Mouse (Mus musculus) lung, postnatal 0 days (tissue): ENCODE measurements around the gene Bach2. TPM values are rescaled to one million over a fixed set of nuclear protein-coding genes. Genes with fewer than 3 reads are reported as not detected.

Source experiments
- ATAC-seq: fragments of 200-750 bp; cut with Nextera tagmentation; 2 replicates; pipeline ENCODE4 v1.8.0; 2017; ENCODE audit warnings: moderate library complexity
- DNase-seq: peaks from one replicate; pipeline ENCODE4 v3.0.0-alpha.2; 2016; ENCODE audit warnings: low spot score
- H3K27ac ChIP-seq: fragments of 300-500 bp; sonication (generic); 2 replicates; pipeline ENCODE4 v1.5.1; 2014; ENCODE audit warnings: antibody characterized with exemption, mild to moderate bottlenecking, low read length, mixed read lengths
- H3K27me3 ChIP-seq: fragments of 300-500 bp; sonication (generic); replicated peaks from 2 replicates; pipeline ENCODE4 v1.6.1; 2014; ENCODE audit warnings: low read length, mixed read lengths; ENCODE audit not compliant: insufficient read depth
- H3K36me3 ChIP-seq: fragments of 300-500 bp; sonication (generic); 2 replicates; pipeline ENCODE4 v1.6.1; 2014; ENCODE audit warnings: low read length, mixed read lengths; ENCODE audit not compliant: insufficient read depth
- H3K4me1 ChIP-seq: fragments of 300-500 bp; sonication (generic); 2 replicates; pipeline ENCODE4 v1.6.1; 2014; ENCODE audit warnings: antibody characterized with exemption, low read depth, low read length, mixed read lengths; ENCODE audit not compliant: insufficient read depth
- H3K4me2 ChIP-seq: fragments of 300-500 bp; sonication (generic); replicated peaks from 2 replicates; pipeline ENCODE4 v1.6.1; 2014; ENCODE audit warnings: low read depth, mild to moderate bottlenecking, low read length, moderate library complexity, mixed read lengths
- H3K4me3 ChIP-seq: fragments of 300-500 bp; sonication (generic); 2 replicates; pipeline ENCODE4 v1.5.1; 2014; ENCODE audit warnings: low read depth, low read length
- H3K9ac ChIP-seq: fragments of 300-500 bp; sonication (generic); replicated peaks from 2 replicates; pipeline ENCODE4 v1.6.1; 2014; ENCODE audit warnings: low read depth, mild to moderate bottlenecking
- H3K9me3 ChIP-seq: fragments of 300-500 bp; sonication (generic); 2 replicates; pipeline ENCODE4 v1.6.1; 2016; ENCODE audit warnings: low read length, mixed read lengths
- CTCF ChIP-seq: IDR thresholded peaks from 2 replicates; pipeline ENCODE4 v1.5.1; 2016; ENCODE audit warnings: antibody characterized with exemption, mild to moderate bottlenecking
- EP300 ChIP-seq: IDR thresholded peaks from 2 replicates; pipeline ENCODE4 v1.6.1; 2016; ENCODE audit warnings: antibody characterized with exemption, mild to moderate bottlenecking, control low read depth
- WGBS: fragments of 180-500 bp; shearing (Covaris S2); extraction: QIAGEN DNeasy Blood & Tissue Kit; methylation state at CpG from one replicate; pipeline ENCODE4 v1.1.7; 2014; 5-methylcytosine and 5-hydroxymethylcytosine counted together
- polyA plus RNA-seq: library from polyadenylated mRNA; unstranded; fragments of >200 nt; fragmentation: Nextera tagmentation; extraction: Ambion mirVana; gene quantifications from 2 replicates; pipeline ENCODE4 v1.2.1, GENCODE M21; 2015

Gene Bach2
- polyA plus RNA-seq, 1 experiment from 2014 or later, result 8.8 TPM

- TF ChIP-seq CTCF (peak; percentile 70), EP300 (no peak)
- H3K36me3 ChIP-seq, result no peaks in the 10 kb centered on the region
- H3K9ac ChIP-seq, result no peak overlapping the region
- no peak overlapping the region for H3K4me3 ChIP-seq
- H3K4me1 ChIP-seq, result no peaks in the 10 kb centered on the region
- H3K27ac ChIP-seq, result no peak overlapping the region
- no peak overlapping the region for H3K4me2 ChIP-seq
- ATAC-seq (no peak), DNase-seq (peak; percentile 25)
- H3K27me3 ChIP-seq, result no peaks in the 10 kb centered on the region
- no peaks in the 10 kb centered on the region for H3K9me3 ChIP-seq
- WGBS, result 47% methylated on average over 4 of the region's 4 CpGs
Observed at GRCm38 (mm10) chr4:32551337-32551736, 312.7 kb downstream of the Bach2 start.

- DNase-seq, result peak; percentile 7
- H3K27ac ChIP-seq, result no peak overlapping the region
- WGBS, result 79% methylated on average over 7 of the region's 7 CpGs
Observed at GRCm38 (mm10) chr4:32555506-32555905, 316.9 kb downstream of the Bach2 start.

GRCm38 (mm10) chr4:32560246-32560645, 321.6 kb downstream of the Bach2 start:
- 23% methylated on average over 6 of the region's 6 CpGs for WGBS
- Histone ChIP-seq H3K27me3 (no peaks in the 10 kb centered on the region), H3K4me2 (no peak overlapping the region), H3K36me3 (peaks cover 10% of the 10 kb centered on the region; the same call in 1 of the 2 replicates), H3K27ac (no peak overlapping the region), H3K9me3 (no peaks in the 10 kb centered on the region), H3K4me3 (no peak overlapping the region), H3K9ac (no peak overlapping the region), H3K4me1 (no peaks in the 10 kb centered on the region)
- TF ChIP-seq EP300 (no peak), CTCF (no peak)
- ATAC-seq, result no peak
- DNase-seq, result peak; percentile 7

More at GRCm38 (mm10) chr4:32555506-32555905, 316.9 kb downstream of the Bach2 start:
- H3K4me2 ChIP-seq, result no peak overlapping the region
- no peaks in the 10 kb centered on the region for H3K27me3 ChIP-seq
- no peak overlapping the region for H3K4me3 ChIP-seq
- H3K9ac ChIP-seq, result no peak overlapping the region
- TF ChIP-seq EP300, result no peak
- no peak for TF ChIP-seq CTCF
- H3K36me3 ChIP-seq, result no peaks in the 10 kb centered on the region
- no peaks in the 10 kb centered on the region for H3K9me3 ChIP-seq
- H3K4me1 ChIP-seq, result no peaks in the 10 kb centered on the region
- no peak for ATAC-seq

- Histone ChIP-seq H3K4me1 (no peaks in the 10 kb centered on the region), H3K27me3 (no peaks in the 10 kb centered on the region), H3K4me3 (no peak overlapping the region), H3K9ac (no peak overlapping the region), H3K27ac (no peak overlapping the region), H3K9me3 (no peaks in the 10 kb centered on the region), H3K4me2 (no peak overlapping the region), H3K36me3 (peaks cover 10% of the 10 kb centered on the region; the same call in 1 of the 2 replicates)
- peak; percentile 28 for DNase-seq
- TF ChIP-seq EP300 (no peak), CTCF (peak; percentile 47)
- WGBS, result 50% methylated on average over 8 of the region's 8 CpGs
- ATAC-seq, result no peak
Observed at GRCm38 (mm10) chr4:32560724-32561554, 322.3 kb downstream of the Bach2 start.

- H3K27me3 ChIP-seq, result no peaks in the 10 kb centered on the region
- no peaks in the 10 kb centered on the region for H3K9me3 ChIP-seq
- H3K4me1 ChIP-seq, result no peaks in the 10 kb centered on the region
- no peak overlapping the region for H3K27ac ChIP-seq
- WGBS, result 45% methylated on average over 12 of the region's 12 CpGs
- no peak overlapping the region for H3K4me2 ChIP-seq
- no peak overlapping the region for H3K4me3 ChIP-seq
- peak; percentile 62 for TF ChIP-seq CTCF
- TF ChIP-seq EP300, result no peak
- peak; percentile 35 for DNase-seq
- peak; percentile 77 for ATAC-seq
- no peak overlapping the region for H3K9ac ChIP-seq
- peaks cover 10% of the 10 kb centered on the region; the same call in 1 of the 2 replicates for H3K36me3 ChIP-seq
Observed at GRCm38 (mm10) chr4:32561555-32562095, 323.0 kb downstream of the Bach2 start.

- H3K27me3 ChIP-seq, result no peaks in the 10 kb centered on the region
- H3K36me3 ChIP-seq, result peaks cover 10% of the 10 kb centered on the region; the same call in 1 of the 2 replicates
- H3K9me3 ChIP-seq, result no peaks in the 10 kb centered on the region
- 94% methylated on average over 35 of the region's 35 CpGs for WGBS
- no peak for TF ChIP-seq CTCF
- H3K4me1 ChIP-seq, result no peaks in the 10 kb centered on the region
- DNase-seq (no peak), ATAC-seq (no peak)
- no peak overlapping the region for H3K4me2 ChIP-seq
- no peak overlapping the region for H3K4me3 ChIP-seq
- H3K9ac ChIP-seq, result no peak overlapping the region
- no peak overlapping the region for H3K27ac ChIP-seq
Observed at GRCm38 (mm10) chr4:32562319-32563115, 323.9 kb downstream of the Bach2 start.
